Mouse (Mus musculus) naive thymus-derived CD4-positive, alpha-beta T cell, adult 5 months (primary cell): ENCODE results near the gene Fam173a. TPM values are rescaled to one million over a fixed set of nuclear protein-coding genes. Genes with fewer than 3 reads are reported as not detected.

Experiments
- polyA plus RNA-seq: library from polyadenylated mRNA; unstranded; fragments of 100-300 nt; shearing (Covaris generic); gene quantifications from one replicate; pipeline ENCODE4 v1.2.1, GENCODE M21; 2017

Fam173a gene
- 109 TPM for polyA plus RNA-seq

DNA sequence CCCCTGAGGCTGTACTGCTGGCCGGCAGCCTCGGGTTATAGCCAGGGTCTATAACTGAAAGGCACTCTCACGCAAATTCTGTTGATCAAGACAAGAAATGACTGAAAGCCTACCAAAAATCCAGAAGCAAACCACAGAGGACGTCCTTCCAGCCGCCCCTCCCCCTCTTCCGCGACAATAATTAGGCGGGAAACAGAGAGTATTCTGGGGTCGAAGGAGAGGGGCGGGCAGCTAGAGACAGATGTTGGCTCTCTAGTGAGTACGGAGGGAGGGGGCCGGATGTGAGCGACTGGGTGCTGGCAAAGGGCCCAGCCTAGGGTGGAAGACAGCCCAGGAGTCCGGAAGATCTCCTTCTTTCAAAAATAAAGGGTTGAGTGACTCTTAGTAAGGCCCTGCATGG is at the start of gene Fam173a:
TSS of gene Fam173a (minus strand) at position 287 of the 400 bp plus-strand sequence.

DNA sequence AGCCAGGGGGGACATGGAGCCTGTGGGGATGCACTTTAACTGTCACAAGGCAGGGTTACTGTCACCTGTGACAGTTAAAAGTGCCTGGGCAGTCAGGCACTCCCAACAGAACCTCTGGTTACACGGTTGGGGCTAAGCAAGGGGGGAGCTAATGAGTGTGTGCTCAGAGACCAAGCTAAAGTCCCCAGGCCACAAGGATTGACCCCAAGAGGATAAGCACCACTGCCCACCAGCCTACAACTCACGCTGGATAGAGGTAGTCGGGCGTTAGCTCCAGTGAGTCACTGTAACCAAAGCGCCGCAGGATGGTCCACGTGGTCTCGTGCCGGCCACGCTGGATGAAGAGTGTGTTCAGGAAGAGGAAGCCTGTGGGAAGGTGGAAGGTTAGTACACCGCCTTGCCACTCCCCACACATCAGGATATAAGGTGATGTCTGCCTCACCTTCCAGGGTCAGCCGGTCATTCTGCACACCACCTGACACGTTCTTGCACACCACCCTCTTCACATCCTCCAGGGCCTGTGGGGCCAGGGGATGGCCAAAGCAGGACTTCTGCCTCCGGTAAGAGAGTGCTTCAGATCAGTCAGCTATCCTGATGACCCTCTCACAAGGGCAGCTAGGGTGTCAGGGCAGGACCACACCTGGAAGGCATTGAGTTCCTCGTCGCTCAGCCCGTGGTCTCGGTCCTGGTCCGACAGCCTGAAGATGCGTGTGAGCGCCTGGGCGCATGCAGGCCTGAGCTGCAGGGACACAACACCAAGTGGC is 48.6 kb upstream of the Fam173a start, which contains the start of gene Gm20683:
TSS of gene Gm20683 (minus strand) at position 647 of the 764 bp plus-strand sequence.

DNA sequence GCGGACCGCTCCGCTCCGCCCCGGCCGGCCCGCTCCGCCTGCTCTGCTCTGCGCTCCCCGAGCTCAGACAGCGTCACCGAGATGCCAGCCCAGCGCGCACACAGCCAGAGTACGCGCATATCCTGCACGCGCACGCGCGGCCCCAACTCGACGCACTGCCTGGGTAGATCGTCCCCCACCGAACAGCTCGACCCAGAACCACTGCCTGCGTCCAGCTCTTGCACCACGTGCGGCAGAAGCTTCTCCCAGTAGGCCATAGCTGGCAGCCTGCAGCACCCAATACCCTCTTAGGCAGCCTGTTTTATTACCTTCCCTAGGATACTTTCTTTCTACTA is 44.3 kb upstream of the Fam173a start, which contains the start of gene Rhbdl1:
TSS of gene Rhbdl1 (minus strand) at position 220 of the 335 bp plus-strand sequence.

DNA sequence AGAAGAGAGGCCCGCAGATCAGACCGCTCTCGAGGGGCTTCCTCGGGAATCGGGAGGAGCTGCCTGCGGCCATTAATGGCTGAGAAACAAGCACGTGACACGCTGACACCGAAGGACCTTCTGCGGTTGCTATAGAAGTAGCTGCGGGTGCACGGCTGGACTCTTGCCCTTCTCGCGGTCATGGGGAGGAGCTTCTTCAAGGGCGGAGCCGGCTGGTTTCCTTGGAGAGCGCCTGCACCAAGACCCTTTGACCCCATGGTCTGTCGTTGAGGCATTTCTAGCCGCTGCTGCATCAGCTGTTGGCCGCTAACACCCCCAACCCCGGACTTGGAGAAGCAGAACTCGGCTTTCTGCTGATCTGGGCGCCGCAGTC is 40.6 kb upstream of the Fam173a start, which contains the start of gene Stub1:
TSS of gene Stub1 (minus strand) at position 114 of the 373 bp plus-strand sequence.

DNA sequence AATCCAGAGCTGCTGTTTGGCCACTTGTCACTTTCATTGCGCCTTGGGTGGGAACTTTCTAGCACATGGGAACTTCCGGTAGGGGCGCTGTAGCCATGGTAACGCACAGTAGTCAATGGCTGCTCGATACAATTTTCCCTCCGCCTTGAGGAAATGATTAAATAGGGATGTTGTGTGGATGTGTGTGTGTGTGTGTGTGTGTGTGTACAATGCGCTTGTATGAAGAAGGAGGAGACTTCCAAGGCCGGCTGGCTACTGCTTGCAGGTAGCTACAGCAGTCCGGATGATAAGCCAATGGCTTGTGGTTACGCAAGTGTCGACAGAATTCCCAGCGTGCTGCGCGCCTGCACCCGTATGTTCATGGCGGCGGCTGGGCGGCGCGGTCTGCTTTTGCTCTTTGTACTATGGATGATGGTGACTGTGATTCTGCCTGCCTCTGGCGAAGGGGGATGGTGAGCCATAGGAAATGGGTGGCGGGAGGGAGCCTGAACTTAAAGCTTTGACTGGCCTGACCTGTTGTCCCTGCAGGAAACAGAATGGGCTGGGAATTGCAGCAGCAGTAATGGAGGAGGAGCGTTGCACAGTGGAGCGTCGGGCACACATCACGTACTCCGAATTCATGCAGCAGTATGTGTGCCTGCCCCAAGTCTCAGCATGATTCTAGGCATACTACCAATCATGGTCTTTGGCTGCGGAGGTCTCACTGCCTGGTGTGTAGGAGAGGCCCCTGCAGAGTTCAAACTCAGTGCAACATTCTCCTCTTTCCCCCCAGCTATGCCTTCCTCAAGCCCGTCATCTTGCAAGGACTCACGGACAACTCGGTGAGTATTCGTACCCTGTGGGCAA is 36.2 kb upstream of the Fam173a start, which contains the start of gene Jmjd8:
TSS of gene Jmjd8 (plus strand) at position 156 of the 846 bp plus-strand sequence.

DNA sequence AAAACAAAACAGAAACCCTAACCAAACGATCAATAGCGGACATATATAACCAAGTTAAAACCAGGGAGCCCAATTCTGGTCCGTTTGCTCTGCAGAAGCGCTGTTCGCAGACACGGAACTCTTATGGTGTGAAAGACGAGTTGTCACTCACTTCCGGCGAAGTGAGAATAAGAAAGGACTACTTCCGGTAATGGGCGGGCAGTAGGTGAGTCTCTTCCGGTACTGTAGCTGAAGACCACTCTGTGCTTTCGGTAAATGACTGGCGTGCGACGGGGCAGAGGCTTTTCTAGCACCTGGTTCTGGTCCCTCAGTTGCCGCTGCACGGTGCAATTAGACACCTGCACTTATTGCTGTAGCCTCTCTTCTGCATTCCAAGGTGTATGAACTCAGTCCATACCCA is 30.8 kb upstream of the Fam173a start, which contains the start of gene Wdr24:
TSS of gene Wdr24 (plus strand) at position 176 of the 400 bp plus-strand sequence.

DNA sequence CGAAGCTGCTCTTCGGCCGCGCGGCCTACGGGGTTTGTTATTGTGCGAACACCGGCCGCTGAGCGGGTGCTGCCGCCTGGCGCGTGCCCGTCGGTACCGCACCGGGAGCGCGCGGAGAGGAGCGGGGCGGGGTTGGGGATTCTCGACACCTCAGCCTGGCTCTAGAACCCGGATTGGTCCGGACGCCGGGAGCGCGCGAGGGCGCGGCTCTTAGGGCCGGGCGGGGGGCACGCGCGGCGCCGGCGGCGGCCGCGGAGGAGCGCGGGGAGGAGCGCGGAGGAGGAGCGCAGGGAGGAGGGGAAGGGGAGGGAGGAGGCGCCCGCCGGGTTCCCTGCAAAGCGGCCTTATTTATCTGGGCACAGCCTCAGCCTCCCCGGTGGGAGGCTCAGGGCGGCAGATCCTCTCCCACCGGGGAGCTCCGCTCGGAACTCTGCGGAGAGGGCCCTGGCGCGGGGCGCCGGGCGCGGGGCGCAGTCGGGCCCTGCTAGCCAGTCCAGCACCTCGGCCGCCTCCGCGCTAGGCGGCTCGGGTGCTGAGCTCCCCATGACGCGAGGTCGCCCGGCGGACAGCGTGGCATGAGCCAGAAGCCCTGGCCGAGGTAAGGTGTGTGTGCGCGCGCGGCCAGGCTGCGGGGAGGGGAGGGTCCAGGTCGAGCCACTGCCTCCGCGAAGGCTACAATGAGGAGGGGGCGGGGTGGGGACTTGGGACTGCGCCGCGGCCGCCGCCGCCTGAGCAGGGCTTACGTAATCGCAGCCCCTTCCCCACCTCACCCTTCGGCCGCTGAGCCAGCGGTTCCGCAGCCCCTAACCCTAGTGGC is 16.3 kb upstream of the Fam173a start, which contains the start of gene Fbxl16:
TSS of gene Fbxl16 (plus strand) at position 297 of the 817 bp plus-strand sequence.

DNA sequence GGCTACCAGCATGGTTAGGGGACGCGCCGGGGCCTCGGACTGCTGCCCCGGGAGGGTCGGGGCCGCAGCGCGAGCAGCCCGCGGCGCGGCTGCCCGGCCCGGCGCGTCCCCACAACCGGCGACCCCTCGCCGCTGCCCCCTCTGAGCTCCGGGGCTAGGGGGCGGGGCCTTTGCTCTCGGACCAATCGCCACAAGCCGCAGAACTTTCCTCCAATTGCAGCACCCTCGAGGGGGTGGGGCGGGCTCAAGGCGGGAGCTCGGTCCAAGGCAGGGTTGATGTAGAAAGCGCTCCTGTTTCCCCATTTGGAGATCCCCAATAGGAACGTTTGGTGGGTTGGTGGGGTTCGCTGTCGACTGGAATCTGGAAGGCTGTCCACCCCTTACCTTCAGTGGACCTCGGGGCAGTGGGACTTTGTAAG is 4.3 kb upstream of the Fam173a start, which contains the start of gene Metrn:
TSS of gene Metrn (minus strand) at position 186 of the 419 bp plus-strand sequence.

DNA sequence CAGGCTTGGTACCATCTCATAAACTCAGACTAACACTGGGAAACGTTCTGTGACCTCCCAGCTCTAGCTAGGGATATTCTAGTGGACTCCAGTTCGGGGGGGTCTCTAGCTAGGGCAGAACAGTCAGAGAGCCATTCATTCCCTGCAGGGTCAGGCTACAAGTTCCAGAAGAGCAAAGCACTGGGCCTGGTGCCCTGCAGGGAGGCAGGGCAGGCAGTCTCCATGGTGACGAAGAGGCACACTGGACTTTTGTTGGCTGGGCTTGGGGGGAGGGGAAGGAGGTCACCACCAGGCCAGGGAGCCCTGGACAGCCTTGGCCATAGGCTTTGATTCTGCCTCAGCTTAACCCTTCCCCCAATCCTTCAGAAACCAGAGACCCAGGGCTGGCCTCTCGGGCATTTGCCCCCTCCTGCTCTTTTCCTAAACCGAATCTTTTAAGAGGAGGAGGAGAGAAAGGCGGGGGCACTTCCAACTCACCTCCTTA is 3.0 kb upstream of the Fam173a start, which contains the start of gene AC134908.4:
TSS of gene AC134908.4 (minus strand) at position 51 of the 484 bp plus-strand sequence.

DNA sequence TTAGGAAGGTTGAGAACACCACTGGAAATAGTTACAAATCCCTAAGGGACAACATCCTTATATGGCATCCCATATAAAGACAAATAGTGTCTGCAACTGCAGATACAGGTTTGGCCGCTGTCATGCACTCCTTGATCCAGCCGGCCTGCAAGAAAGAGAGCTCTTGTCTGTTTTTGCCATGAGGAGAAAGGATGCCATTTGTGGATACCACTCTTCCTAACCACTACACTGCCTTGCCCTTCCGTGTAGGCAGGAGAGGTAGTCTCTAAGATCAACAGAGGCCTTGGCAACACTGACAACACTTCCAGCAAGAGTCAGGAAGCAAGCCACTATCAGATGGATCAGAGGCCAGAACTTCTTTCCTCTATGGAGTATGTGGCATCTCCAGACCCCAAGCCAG is 6.4 kb downstream of the Fam173a start, which contains the start of gene Ccdc78:
TSS of gene Ccdc78 (plus strand) at position 301 of the 400 bp plus-strand sequence.

DNA sequence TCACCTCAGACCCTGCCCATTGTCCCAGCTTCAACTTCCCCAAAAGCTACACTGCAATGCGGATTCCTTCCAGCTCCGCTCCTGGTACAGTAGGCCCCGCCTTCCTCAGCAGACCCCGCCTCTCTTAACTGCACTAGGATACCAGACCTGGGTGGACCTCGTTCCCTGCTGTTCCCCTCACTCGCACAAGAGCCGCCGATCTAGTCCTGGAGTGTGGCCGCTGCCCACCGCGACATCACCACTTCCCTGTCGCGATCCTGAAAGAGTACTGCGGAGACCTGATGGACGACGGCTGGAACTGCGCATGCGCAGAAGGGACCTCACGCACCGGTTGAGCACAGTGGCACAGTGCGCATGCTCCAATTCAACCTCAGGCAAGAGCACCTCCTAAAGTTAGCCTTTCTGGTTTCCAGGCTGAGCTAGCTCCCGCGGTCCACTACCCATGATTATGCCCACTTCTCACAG is 7.4 kb downstream of the Fam173a start, which contains the start of gene Haghl:
TSS of gene Haghl (minus strand) at position 393 of the 465 bp plus-strand sequence.

DNA sequence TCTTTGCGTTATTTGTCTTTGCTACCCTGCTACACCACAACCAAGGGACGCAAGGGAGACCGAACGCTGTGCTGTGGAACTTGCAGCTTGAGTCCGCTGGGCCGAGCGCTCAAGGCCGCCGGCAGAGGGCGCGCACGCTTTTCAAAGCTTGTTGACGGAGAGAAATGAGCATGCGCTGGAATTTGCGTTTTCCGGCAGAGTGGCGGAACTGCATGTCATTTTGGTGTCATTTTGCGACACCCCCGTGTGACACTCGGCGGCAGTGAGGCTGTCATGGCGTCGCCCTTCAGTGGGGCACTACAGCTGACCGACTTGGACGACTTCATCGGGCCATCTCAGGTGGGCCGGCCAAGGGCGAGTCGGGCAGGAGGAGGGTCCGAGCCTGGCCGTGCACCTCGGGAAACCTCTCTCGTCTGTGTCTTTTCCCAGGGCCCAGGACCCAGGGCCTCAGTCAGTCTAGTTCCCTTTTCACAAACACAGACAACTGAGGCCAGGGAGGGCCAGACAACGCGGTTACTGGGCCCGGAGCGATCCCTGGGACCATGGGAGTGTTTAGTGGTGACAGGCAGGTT is 19.1 kb downstream of the Fam173a start, which contains the start of gene Narfl:
TSS of gene Narfl (plus strand) at position 228 of the 572 bp plus-strand sequence.

DNA sequence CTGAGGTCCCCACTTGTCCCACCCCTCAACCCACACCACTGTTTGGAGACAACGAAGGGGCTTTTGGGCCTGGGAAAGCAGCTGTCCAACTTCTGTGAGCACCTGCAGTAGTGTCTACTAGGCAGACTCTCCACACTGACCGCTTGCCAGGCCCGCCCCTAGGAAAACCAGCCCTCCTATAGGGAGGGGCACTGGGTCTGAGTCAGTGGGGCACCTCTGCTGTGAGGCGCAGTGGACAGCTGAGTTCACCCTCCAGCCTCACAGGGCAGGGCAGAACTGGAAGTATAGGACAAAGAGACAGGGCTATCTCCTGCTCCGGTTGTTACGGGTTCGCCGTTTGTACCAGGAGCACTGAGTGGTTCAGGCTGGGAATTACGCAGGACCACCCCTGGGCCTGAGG is 38.5 kb downstream of the Fam173a start, which contains the start of gene Msln:
TSS of gene Msln (minus strand) at position 138 of the 400 bp plus-strand sequence.

Other genes with a start within 250 kb of the Fam173a start
- gene Sox8, start 222.2 kb downstream of the Fam173a start, polyA plus RNA-seq, result 0.12 TPM
- gene Lmf1, start 213.8 kb downstream of the Fam173a start, polyA plus RNA-seq, result 17.9 TPM
- not detected for gene Gng13, start 75.7 kb downstream of the Fam173a start, polyA plus RNA-seq
- gene Chtf18, start 65.5 kb downstream of the Fam173a start, polyA plus RNA-seq, result 7.1 TPM
- gene Rpusd1, start 65.2 kb downstream of the Fam173a start, polyA plus RNA-seq, result 4.9 TPM
- not detected for gene Mslnl, start 56.9 kb downstream of the Fam173a start, polyA plus RNA-seq
- gene Msln, start 38.5 kb downstream of the Fam173a start, polyA plus RNA-seq, result not detected
- gene Narfl, start 19.1 kb downstream of the Fam173a start, polyA plus RNA-seq, result 21.6 TPM
- 25.7 TPM for gene Haghl, start 7.2 kb downstream of the Fam173a start, polyA plus RNA-seq
- not detected for gene Ccdc78, start 6.3 kb downstream of the Fam173a start, polyA plus RNA-seq
- not detected for gene AC134908.4, start 2.8 kb upstream of the Fam173a start, polyA plus RNA-seq
- gene Metrn, start 4.2 kb upstream of the Fam173a start, polyA plus RNA-seq, result 28.3 TPM
- not detected for gene Fbxl16, start 16.2 kb upstream of the Fam173a start, polyA plus RNA-seq
- 22.7 TPM for gene Wdr24, start 30.7 kb upstream of the Fam173a start, polyA plus RNA-seq
- 27.1 TPM for gene Jmjd8, start 36.0 kb upstream of the Fam173a start, polyA plus RNA-seq
- 149 TPM for gene Stub1, start 40.5 kb upstream of the Fam173a start, polyA plus RNA-seq
- gene Rhbdl1, start 44.4 kb upstream of the Fam173a start, polyA plus RNA-seq, result 0.98 TPM
- 1.8 TPM for gene Gm20683, start 48.9 kb upstream of the Fam173a start, polyA plus RNA-seq
- 31.6 TPM for gene Rhot2, start 52.0 kb upstream of the Fam173a start, polyA plus RNA-seq
- 11.6 TPM for gene Wdr90, start 68.6 kb upstream of the Fam173a start, polyA plus RNA-seq
- 7.4 TPM for gene Mcrip2, start 75.9 kb upstream of the Fam173a start, polyA plus RNA-seq
- 46.3 TPM for gene Mettl26, start 82.2 kb upstream of the Fam173a start, polyA plus RNA-seq
- gene Wfikkn1, start 88.0 kb upstream of the Fam173a start, polyA plus RNA-seq, result 0.81 TPM
- 21.6 TPM for gene Rab40c, start 126.8 kb upstream of the Fam173a start, polyA plus RNA-seq
- gene Pigq, start 152.0 kb upstream of the Fam173a start, polyA plus RNA-seq, result 44.4 TPM
- not detected for gene Nhlrc4, start 152.1 kb upstream of the Fam173a start, polyA plus RNA-seq
- gene A930017K11Rik, start 159.7 kb upstream of the Fam173a start, polyA plus RNA-seq, result not detected
- gene Capn15, start 192.9 kb upstream of the Fam173a start, polyA plus RNA-seq, result 25.9 TPM